Mouse (Mus musculus): ENCODE measurements around the gene Uspl1.
"Not testable (repeated sequence)": the region's sequence is repeated elsewhere in the genome, so short reads cannot be mapped to it uniquely, and the experiment has no call there.

Gene Uspl1

DNA sequence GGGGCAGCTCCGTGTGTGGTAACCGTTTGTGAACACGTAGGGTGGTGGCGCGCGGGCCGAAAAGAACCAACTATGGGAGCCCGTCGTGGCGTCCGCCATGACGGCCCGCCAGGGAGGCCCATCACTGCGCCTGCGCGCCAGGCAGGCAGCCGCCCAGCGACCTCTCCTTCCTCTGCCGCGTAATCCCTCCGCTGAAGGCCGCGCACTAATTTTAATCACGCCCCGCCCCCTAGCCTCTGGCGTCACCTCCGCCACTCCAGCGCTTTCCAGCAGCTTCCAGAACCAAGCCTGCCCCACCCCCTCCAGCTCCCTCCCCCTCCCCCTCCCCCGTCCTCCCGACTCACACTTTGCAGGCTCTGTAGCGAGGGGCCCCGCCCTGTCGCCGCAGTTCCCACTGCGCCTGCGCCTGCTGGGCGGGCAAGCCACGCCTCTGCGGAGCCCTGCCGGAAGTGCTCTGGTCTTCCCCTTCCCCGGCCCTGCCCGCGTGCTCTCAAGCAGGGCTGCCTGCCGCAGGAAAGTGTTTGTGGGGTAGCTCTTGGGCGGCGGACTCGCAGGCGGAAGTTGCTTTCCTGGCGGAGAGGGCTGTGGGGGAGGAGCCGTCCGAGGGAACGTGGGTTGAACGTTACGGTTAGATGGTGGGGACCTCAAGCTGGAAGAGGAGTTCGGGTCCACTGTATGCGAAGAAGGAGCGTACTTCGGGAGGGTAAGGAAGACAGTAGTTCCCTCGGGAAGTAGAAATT, at the start of gene Uspl1, which contains the start of gene Hmgb1:
Uspl1 (plus strand) TSS at position 247 of the 740 bp plus-strand sequence.
Hmgb1 (minus strand) TSS at position 386 of the 740 bp plus-strand sequence.
- DNase-seq (ENCODE audit: low read depth, low spot score): peak; percentile 100

DNA sequence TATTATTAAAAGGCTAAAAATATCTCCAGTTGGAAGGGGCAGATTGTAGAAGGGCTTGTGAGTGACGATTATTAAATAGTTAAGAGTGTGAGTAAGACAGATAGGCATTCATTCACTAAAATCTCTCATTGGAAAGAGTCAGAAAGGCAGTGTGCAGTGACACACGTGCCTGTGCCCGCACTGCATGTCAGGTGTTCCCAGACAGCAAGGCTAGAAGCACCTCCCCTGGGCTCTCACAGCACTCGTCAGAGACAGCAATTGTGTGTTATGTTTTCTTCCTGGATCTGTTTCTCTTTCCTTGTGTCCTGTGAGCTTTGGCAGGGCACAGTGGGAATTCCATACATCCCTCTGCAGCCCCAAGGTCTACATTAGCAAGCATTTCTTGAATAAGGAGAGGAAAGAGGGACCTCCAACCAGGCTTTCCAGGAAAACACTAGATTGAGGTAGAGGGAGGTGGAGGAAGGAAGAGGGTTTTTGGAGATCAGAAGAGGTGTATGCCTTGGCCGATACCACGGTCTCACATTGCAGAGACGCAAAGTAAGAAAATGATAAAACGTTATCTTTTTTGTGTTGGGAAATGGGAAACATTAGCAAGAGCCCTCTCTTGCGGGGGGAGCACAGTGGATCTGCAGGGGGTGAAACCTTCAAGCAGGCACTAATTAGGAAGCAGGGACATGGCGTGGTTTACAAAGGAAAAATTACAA, 49.2 kb upstream of the Uspl1 start:
- DNase-seq (ENCODE audit: low read depth, low spot score): no peak

DNA sequence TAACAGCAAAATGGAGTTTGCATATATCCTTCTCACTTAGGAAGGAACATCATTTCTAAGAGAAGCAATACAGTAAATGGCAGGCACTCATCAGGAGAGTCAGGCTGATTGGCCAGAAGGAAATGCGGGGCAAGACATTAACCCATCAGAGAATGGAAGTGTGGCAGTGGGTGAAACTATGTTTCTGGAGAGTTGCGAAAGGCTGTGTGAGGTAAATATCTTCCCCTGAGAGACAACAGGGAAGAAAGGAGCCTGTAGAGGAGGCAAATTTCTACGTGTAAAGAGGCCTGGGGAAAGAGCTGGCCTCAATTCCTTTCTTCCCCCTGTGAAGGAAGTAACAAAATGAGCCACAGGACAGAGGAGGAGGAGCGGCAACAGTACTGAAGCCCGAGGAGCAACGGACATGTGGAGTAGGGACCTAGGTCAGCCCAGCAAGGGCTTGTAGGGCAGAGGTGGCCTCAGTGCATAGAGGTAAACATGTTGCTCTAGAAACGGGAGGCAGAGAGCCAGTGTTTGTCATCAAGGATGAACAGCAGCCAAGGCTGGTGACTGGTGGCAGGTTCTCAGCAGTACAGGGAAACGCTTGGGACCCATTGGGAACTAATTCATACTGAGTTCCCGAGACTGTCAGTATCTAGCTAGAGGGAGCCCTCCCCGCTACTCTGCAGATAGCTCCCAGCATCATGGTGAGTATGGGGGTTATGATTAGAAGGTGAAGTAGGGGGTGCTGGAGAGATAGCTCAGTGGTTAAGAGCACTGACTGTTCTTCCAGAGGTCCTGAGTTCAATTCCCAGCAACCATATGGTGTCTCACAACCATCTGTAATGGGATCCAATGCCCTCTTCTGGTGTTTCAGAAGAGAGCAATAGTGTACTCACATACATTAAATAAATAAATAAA, 48.4 kb upstream of the Uspl1 start:
- no peak for DNase-seq (ENCODE audit: low read depth, low spot score)

DNA sequence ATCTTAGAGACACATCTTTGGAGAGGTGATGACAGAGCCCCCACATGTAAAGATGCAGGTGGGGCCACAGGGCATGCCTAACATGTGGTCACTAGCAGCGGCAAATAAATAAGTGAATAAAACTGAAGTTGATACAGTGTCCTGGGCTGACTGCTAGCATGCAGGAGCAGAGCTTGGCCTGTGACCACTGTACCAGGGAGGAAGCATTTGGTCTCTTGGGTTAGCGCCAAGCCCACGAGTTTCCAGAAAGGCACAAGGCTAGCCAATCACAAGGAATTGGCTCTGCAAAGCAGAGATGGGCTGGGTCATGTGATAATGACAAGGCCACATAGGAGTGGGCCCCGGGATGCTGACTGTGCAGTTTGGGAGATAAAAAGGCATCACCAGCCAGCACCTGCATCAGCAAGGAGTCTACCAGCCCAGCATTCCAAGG, 47.2 kb upstream of the Uspl1 start:
- no peak for DNase-seq (ENCODE audit: low read depth, low spot score)

DNA sequence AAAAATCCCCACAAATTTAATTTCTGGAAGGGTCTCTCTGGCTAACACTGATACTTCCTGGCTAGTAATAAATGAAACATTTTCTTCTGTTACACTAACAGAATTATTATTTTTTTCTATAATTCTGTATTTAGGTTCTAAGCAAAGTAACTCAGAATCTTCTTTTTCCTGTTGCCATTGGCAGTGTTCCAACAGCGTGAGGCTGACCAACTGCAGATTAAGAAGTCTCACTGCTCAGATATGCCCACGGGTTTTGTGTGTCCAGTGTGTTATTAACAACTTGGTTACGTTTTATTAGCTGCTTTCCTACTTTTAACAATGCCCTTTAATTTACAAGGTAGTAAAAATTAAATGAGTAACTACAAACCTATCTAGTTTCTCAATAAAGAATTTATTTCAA, 46.7 kb upstream of the Uspl1 start:
- no peak for DNase-seq (ENCODE audit: low read depth, low spot score)

DNA sequence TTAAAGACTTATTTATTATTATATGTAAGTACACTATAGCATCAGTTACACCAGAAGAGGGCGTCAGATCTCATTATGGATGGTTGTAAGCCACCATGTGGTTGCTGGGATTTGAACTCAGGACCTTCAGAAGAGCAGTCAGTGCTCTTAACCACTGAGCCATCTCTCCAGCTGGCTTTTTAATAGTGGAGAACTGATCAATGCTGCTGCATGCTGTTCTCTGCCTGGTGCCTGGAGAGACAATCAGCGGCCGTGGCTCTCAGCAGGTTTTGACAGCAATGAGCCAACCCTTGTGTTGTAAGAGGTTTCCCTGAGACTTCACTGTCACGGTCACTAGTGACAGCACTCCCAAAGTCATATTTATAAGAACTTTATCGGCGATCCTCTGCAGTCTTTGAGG, 46.1 kb upstream of the Uspl1 start:
- DNase-seq (ENCODE audit: low read depth, low spot score): not testable (repeated sequence)

DNA sequence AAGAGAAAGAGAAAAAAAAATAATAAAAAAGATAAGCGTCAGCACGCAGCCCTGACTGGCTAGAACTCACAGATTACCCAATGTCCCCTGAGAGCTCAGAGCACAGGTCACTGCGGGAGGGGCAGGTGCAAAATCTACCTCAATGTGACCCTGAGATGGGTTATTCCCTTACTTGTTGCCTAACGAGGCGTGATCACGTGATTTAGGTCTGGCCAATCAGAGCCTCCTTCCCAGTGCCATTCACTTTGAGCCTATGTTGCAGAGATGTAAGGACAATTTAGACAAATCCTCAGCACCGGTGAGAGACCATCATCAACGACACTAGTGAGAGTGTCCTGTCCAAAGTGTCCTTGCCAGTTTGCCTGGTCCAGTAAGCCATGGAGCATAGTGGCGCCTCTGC, 43.8 kb upstream of the Uspl1 start:
- no peak for DNase-seq (ENCODE audit: low read depth, low spot score)

DNA sequence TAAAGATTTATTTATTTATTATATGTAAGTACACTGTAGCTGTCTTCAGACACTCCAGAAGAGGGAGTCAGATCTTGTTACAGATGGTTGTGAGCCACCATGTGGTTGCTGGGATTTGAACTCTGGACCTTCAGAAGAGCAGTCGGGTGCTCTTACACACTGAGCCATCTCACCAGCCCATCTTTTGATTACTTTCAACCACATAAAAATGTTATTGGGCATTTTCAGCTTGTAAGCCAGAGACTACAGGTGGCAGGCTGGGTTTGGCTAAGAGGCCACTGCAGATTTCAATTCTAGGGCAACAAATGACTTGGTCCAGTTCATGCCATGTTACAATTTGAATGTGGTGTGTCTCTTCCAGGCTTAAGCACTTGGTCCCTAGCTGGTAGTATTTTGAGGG, 43.0 kb upstream of the Uspl1 start:
- not testable (repeated sequence) for DNase-seq (ENCODE audit: low read depth, low spot score)

DNA sequence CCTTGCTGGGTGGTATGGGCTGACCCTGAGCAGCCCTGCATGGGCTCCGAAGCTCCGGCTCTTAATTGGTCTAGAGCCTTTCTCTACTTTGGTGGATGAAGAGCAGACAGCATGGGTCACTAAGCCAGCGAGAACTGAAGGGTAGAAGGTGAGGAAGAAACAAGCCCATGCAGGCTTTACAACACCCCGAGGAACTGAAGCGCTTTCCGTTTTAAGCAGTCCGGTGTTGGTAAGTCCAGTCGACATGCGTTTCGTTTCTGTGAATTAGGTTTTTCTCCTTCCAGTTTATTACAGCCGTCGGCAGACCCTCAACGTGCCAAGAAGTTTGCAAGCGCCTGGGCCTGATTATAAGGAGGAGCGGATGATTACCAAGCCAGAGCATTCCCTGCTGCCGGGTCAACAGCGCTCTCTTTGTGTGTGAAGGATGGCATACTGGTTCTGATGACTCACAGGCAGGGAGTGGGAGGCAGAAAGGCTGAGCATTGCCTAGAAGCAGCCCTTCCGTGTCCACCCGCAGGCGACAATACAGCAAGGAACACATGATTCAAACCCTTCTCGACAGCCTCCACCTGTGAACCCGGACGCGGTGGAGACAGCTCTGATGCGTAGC, 40.3 kb upstream of the Uspl1 start:
- no peak for DNase-seq (ENCODE audit: low read depth, low spot score)

DNA sequence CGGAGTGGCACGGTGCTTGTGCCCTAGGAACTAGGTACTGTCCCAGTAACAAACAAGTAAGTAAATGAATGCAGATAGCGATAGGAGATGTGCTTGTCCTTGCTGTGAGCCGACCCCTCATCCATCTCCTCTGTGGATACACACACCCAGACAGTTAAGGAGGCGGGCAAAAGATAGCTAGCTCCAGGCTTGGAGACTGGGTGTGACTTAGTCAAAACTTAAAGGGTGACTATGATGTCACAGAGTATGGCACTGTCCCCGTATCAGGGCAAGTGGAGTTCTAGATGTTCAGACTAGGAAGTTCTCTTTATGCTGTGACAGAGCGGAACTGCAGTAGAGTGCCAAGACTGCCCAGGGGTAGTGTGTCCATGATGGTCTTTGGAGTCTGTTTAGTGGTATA, 37.5 kb upstream of the Uspl1 start:
- no peak for DNase-seq (ENCODE audit: low read depth, low spot score)

DNA sequence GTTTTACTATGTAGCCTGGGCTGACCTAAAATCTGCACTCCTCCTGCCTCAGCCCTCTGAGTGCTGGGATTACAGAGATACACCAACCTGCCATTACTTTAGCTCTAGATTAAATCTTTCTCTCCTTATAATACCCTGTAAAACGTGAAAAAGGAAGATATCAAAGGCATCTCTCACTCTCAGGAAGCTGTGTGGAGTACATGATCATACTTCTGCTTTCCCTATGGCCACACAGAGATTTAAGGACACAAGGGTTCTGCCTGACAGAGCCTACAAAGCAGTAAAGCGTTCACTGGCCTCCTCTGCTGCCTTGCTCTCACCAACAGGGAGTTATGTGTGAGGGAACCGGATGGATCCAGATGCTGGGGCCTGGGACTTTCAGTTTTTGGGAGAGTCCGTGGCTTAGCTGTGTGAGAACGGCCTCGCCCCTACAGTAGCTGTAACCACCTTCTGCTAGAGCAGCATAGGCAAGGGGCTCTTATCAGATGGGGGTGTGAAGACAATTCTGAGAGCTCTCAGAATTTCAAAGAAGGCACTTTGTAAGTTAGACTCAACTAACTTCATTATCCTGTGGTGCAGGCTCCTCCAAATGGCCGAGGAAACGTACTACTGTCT, 36.7 kb upstream of the Uspl1 start:
- no peak for DNase-seq (ENCODE audit: low read depth, low spot score)

DNA sequence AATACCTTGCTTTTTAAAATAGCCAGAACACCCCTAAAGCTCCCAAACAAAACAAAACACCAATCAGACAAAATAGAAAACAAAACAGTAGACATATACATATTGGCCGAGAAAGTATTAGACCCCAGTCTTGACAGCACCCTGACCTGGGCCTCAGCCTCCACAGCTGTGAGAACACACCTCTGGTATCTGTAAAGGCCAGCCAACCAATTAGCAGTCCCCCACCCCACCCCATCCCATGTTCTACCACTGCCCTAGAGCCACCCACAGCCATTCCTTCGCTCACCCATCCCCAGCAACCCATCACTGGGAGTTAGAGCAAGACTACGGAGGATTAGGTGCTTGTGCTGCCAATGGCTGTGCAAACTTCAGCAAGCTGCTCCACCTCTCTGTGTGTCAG, 33.3 kb upstream of the Uspl1 start:
- DNase-seq (ENCODE audit: low read depth, low spot score): no peak

DNA sequence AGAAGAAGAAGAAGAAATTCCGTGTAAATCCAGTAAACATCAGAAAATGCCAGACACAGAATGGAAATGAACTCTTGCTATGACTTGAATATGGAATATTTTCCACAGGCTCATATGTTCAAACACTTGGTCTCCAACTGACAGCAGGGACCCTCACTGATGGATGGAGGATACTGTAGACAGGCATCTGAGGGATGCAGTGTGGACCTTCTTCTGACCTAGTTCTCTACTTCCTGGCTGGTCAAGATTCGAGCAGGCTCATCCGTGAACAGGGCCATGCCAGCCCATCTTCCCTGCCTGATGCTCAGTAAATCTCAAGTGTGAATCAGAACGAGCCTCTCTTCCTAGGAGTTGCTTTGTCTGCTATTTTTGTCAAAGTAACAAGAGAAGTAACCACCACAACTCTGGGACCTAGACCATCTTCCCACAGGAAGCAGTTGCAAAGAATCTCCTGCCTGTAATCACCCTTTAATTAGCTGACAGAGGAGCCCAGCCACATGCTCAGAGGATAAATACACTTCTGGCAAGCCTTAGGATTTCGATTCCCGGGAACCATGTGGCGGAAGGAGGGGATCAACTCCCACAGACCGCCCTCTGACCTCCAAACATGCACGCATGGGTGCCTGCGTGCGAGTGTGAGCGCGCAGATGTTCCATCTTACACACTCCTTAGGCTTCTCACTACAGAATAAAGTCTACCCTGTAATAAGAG, 31.9 kb upstream of the Uspl1 start:
- no peak for DNase-seq (ENCODE audit: low read depth, low spot score)

DNA sequence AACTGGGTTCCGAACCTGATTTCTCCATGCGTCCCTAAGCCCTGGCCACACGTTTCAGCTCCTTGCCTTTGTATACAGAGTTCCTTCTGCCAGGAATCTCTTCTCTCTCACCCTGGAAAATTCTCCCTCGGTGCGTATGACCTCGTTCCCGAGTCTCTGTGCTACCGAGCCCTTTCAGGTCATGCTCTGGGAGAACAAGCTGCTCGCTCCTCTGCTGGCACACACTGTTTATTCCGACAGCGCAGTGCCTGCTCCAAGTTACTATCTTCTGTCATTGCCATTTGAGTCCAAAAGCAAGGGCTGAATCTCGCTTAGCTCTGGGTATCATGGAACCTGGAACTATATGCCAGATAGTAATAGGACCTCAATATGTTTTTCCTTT, 31.4 kb upstream of the Uspl1 start:
- DNase-seq (ENCODE audit: low read depth, low spot score): no peak

DNA sequence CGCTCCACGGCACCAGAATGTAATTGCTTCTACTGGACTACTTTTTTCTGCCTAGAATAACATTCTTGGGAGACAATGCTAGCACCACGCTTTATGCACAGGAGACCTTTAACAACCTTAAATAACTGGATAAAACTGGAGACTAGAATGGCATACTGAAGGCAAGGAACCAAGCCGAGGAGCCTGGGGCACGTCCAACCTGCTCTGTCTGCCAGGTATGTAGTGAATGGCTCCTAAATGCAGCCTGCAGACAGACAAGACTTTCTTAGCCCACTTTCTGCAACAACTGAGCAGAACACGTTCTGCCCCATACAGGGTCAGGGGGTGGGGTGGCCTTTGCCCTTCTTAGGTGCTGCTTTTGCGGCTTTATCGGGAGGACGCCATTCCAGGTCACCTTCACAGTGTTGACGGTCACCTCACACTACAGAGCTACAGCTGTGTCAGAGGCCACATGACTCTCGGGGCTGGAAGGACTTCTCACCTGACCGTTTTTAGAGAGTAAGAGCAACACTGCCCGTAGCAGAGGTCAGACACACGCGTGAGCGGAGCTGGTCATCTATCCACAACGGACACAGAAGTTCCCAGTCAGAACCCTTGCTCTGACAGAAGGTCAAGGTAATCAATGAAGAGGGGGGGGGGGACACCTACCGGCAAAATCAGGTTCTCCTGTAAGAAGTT, 27.1 kb upstream of the Uspl1 start:
- DNase-seq (ENCODE audit: low read depth, low spot score): no peak

DNA sequence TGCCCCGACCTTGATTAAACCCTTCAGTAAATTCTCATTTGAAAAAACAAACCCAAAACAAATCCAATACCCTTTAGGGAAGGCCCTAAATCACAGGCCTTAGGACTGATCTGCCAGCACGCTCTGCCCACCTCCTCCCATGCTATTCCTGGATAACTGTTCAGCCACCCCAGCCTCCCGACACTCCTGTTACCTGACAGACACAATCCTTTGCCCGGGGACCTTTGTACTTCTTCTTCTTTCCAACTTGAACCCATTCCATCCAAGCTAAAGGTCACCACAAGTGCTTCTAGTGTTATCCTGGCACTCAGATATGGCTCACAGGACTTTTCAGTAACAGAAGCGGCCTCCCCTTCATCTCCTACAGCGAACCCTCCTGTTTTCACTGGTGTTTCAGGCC, 25.1 kb upstream of the Uspl1 start:
- DNase-seq (ENCODE audit: low read depth, low spot score): no peak

DNA sequence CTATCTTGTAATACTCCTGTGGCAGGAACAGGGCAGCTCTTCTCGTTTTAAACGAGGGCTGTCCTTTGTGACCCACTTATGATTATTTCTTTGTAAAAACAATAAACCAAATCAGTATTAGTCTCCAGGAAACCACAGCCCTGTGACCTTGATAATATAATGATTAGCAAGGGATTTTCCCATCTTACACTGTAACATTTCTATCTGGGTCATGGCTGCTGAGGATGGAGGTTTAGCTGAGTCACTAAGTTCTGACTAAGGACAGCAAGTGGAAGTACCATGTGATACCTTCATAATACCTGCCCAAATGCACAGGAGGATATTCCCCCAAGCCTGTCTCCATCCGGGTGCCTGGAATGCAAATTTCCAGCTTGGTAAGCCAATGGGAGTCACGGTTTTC, 23.7 kb upstream of the Uspl1 start:
- peak; percentile 51 for DNase-seq (ENCODE audit: low read depth, low spot score)

DNA sequence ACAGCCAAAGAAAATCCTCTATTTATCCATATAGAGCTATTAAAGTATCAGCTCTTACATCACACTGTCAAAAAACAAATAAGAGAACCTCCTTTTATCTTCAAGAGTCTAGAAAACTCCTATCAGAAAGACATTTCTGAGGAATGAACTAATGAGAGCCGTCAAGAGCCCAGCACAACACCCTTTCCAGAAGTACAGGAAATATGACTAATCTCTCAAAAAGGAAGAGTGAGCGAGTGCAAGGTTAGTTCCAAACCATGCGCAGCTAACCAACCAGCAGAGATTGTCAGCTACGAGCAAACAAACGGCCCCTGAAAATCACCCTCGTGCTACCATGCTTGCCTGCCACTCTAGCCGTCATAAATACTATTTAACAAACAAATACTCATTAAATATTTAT, 21.3 kb upstream of the Uspl1 start:
- DNase-seq (ENCODE audit: low read depth, low spot score): no peak

DNA sequence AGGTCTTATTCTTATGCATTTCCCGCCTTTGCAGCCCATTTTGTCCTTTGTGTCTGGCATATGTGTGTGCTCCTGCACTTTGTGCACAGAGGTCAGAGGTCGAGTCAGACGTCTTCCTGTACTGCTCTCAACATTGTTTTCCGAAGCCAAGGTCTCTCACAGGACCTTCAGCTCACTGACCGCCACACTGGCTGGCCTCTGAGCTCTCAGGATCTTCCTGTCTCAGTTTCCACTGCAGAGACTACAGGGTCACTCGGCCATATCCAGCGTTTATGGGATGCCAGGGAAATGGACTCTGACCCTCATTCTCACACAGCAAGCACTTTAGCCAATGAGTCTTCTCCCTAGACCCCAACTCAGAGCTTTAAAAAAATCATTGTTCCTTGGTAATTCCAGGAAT, 19.3 kb upstream of the Uspl1 start:
- no peak for DNase-seq (ENCODE audit: low read depth, low spot score)

DNA sequence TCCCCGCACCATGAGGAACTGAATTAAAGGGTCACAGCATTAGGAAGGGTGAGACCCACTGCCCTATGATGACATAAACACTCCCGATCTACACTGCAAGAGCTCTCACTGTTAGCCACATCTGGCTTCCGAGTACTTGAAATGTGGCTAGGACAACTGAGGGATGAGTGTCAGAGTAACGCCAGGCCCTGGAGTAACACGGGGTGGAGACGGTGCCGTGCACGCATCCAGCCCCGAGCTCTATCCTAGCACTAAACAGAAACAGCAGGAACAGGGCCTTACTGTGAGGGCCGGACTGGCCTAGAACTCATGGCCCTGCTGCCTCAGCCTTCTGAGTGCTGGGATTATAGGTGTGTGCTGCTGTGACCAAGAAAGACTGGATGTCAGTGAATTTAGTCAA, 18.1 kb upstream of the Uspl1 start:
- no peak for DNase-seq (ENCODE audit: low read depth, low spot score)
